Mouse (Mus musculus) erythroid progenitor cell, adult 5-6 weeks (primary cell): ENCODE data around the gene Kcns3. TPM values are rescaled to one million over a fixed set of nuclear protein-coding genes. Genes with fewer than 3 reads are reported as not detected.

Experiments
- ATAC-seq: replicated peaks from 2 replicates; pipeline ENCODE4 v1.8.0; 2016; ENCODE audit warnings: moderate number of reproducible peaks, mild to moderate bottlenecking, moderate TSS enrichment, inconsistent platforms; ENCODE audit not compliant: poor library complexity, low FRiP score, severe bottlenecking
- total RNA-seq, 2 experiments: library from RNA; stranded (forward) in 1 of 2; stranded (reverse) in 1 of 2; fragments of 150-400 nt in 1 of 2; fragments of 186-747, 209-891 nt in 1 of 2; gene quantifications; 2 replicates each; pipeline versions ENCODE4 v1.2.3 to v1.2.4; 2015 to 2017; ENCODE audit warnings: low replicate concordance in 2 of 2

Gene Kcns3
- total RNA-seq (2015; ENCODE audit: low replicate concordance) (not detected in 2 replicates), total RNA-seq (2017; ENCODE audit: low replicate concordance) (not detected in 2 replicates)

GRCm38 (mm10) chr12:11151015-11151414, at the start of gene Kcns3:
Kcns3 (minus strand) TSS chr12:11151056.
- ATAC-seq = no peak

DNA sequence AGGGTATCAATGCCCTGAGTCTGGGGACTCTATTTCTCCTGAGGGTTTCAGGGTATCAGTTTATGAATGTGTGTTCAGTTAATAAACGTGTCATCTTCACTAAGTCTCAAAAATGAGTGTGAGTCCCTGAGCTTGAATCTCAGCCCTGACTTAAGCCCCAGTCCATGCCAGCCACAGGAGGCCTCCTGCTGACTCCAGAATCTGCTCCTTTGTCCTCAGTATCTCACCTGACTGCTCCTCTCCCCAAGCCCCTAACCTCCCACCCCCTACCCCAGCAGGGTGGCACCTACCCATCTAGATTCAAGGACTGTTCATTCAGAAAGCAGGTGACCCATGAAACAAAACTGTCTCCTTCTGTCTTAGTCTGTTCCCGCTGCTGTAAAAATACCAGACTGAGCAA, 47.7 kb upstream of the Kcns3 start:
- ATAC-seq = no peak

GRCm38 (mm10) chr12:11198026-11198425, 47.2 kb upstream of the Kcns3 start:
- ATAC-seq = no peak

- ATAC-seq = no peak
Measured at GRCm38 (mm10) chr12:11196830-11197229, 46.0 kb upstream of the Kcns3 start.

DNA sequence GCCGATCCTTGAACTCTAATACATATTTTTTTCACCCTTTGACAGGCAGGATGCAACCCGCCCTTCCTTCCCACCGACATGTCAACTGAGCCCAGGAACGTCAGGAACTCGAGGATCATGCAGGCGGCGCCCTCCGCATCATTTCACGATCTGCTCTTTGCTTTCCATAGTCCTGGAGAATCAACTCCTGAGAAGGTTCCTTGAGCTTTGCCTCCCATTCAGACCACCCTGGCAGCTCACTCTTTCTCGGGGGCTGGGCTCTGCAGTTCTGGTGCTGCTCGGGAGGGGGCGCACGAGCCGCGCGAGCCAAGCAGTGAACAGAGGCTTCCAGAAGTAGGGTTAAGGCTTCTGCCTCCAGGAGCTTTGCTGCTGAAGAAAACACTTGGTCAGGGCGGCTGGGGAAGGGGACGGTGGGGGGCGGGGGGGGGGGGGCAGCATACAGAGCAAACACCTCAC, 45.3 kb upstream of the Kcns3 start:
- ATAC-seq = no peak

DNA sequence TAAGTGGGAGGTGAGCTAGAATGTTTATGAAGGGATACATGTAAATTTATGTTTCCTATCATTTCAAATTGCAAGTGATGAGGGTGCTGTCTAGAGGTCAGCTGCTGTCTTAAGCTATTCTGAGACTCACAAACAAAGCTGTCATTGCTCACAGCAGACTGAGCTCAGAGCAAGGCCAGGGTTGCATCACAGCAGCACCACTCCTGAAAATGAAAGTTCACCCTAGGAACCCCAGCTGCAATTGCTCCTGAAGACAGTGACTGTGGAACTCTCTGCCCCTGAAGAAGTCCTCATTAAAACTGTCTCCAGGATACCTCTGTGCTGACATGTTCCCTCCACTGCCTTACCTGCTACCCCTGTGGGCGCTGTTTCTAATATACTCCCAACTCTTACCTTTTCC, 44.2 kb upstream of the Kcns3 start:
- no peak for ATAC-seq

- no peak for ATAC-seq
Measured at GRCm38 (mm10) chr12:11178486-11179154, 27.8 kb upstream of the Kcns3 start.

DNA sequence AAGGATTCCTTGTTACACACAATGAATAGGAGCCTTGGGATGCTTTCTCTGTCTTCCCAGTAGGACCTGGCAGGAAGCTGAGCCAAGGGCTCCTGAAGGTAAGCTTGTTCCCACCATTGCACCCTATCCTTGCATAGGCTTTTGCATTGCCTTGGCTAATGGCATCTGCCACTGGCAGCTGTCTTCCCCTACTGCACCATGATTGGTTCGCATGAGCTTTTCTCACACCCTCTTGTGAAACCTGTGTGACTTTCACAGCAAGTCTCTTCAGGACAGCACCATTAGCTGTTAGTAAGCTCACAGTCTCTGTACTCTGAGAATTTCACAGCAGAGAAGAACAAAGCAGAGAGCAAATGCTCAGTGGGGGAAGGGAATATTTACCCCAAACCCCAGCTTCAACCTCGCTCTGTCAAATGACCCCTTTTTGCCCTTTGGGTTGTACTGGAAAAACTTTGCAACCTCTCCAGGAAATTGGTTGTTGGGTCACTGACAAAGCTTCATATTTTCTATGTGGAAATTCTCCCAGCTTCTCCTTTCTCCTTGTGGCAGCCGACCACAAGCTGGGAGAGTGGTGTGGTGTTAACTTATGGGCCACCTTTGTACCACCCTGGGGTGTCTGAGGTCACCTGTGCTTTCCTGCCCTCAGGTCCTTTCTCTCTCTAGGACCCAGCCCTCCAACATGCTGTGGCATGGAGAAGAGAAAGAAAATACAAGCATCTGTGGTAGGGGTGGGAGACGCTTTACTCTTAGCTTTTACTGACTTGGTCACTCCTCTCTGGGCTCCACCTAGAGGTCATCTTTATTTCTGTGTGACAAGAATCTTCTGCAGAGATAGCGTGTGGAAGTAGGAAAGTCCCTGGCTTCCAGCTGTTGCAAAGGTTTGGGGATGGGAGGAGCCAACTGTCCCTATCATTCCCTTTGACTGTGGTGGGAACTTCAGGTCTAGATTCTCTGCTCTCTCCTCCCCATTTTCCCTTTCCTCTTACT, 26.8 kb upstream of the Kcns3 start:
- ATAC-seq = no peak

GRCm38 (mm10) chr12:11158670-11159069, 7.8 kb upstream of the Kcns3 start:
- no peak for ATAC-seq

- no peak for ATAC-seq
Measured at GRCm38 (mm10) chr12:11155123-11155522, 4.3 kb upstream of the Kcns3 start.

GRCm38 (mm10) chr12:11153587-11153986, 2.7 kb upstream of the Kcns3 start:
- no peak for ATAC-seq

DNA sequence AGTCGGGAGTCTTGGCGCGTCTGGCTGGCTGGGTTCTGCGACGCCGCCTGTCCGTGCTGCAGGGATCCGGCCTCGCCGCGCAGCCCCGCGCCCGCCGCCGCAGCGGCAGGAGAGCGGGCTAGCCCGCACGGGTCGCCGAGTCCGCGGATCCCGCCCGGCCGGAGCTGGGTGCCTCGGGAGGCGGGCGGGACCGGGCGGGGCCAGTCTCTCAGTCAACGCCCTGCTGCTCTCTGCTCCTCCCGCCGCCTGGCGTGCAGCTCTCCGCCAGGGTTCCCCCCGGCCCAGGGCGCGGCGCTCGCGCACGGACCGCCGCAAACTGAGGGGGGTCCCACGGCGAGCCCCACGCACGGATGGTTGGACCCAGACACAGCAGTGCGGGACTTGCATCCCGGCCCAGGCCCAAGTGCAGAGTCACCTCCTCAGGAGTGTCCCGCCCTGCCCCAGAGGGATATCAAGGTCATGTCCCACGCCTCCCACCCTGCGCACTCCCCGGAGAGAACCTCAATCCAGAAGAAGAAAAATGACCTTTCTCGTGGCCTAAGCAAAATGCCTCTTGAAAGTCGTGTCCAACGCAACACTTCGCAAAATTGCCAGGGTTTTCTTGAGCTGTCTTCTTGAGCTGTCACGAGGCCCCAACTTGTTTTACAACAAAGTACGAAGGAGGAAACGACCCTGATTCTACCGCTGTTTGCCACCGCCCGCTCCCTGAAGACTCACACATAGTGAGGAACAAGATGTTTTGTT, 492 bp downstream of the Kcns3 start:
- ATAC-seq = no peak

DNA sequence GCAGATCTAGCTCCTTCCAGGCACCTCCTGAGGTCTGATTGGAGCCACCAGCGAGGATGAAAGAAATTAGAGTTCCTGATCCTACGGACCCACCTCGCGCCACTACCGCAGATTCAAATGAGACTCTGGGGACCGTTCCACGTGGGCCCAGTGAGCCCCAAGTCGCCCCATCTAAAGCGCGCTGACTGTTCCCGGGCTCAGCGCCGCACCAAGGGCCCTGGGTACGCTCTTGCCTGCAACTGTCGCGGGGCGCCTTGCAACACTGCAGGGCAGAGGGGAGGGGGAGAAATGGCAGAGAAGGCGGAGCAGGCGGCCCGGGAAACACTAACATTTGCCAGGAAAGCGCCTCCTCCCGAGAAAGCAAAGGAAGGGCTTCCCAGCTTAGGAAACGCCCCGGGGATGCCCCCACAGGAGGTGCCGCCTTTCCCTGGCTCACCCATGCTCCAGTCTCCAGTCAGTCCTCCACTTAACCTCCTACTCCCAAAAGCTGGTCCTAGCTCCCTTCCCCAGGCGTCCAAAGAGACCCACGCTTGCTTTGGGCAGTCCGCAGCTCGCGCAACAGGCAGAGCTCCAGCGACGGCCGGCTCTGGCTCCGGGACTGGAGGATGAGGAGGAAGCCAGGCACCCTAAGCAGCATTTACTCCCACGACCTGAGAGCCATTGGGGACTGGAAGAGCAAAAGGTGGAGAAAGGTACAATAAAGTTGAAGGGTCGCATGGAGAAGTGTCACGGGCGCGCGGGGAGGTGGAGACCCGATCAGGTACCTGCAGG, 1.2 kb downstream of the Kcns3 start:
- no peak for ATAC-seq

DNA sequence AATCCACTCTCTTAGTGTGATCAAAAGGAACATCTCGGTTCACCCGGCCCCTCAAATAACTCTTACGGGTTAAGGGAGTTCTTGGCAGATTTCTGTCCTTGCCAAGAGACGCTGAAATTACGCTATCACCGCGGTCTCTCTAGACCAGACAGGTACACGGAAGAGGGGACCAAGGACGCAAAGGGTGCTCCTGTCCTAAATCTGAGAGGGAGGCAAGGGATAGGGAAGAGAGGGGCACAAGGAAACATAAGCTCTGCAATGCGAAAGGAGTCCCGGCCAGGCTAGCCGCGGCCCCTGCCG, 1.8 kb downstream of the Kcns3 start:
- no peak for ATAC-seq

GRCm38 (mm10) chr12:11144894-11145293, 6.0 kb downstream of the Kcns3 start:
- no peak for ATAC-seq

DNA sequence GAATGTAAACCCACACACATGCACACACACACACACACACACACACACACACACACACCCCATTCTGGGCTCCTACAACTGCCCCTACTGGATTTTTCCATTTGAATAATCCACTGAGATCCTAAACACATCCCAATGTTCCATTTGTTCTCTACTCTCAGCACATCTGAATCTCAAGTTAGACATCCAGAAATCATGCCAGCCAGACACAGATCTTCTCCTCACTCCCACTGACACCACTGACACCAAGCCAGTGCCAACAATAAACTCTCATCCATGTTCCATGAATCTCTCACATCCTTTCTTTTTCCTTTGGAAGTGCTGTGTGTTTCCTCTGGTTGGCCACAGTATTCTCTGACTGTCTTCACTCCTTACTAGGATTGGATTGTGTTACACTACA, 18.4 kb downstream of the Kcns3 start:
- no peak for ATAC-seq

DNA sequence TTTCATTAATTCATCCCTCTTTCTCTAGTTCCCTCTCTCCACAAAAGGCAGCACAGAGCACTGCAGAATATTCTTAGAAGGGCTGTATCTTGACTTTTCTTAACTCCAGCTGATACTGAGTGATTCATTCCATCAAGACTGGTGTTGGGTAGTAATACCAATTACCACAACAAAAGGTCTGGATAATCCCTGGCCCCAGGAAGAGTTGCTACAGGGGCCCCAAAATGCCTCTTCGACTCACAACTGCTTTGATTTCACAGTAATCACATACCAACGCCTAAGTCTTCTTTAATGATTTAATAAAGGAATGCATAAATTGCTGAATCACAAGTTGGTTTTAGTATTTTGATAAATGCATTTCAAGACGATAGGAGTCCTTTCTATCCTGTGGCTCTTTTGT, 21.7 kb downstream of the Kcns3 start:
- no peak for ATAC-seq

DNA sequence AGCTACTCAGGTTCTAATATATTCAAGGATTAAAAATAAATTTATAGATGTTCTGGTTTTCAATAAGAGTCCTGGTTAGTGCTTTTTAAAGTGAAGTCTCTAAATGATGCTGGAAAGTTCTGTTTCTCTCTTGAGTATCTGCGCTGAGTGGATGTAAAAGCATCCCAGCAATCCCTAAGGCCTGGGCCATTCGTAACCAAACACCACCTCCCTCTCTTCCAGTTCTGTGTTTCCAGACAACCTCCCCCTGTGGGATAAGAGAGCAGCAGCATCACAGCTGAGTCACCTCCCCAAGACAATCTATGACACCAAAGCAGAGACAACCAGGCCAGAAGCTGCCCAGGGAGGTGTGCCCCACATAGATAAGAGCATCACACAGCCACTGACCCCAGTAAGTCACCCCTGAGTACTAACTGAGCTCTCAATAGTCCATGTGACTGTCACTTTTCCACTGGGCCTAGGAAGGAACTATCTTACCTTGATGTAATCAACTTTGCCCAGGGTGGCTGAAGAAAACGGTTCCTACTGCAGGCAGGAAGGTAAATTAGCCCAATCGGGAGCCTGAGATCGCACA, 24.6 kb downstream of the Kcns3 start:
- ATAC-seq = no peak

DNA sequence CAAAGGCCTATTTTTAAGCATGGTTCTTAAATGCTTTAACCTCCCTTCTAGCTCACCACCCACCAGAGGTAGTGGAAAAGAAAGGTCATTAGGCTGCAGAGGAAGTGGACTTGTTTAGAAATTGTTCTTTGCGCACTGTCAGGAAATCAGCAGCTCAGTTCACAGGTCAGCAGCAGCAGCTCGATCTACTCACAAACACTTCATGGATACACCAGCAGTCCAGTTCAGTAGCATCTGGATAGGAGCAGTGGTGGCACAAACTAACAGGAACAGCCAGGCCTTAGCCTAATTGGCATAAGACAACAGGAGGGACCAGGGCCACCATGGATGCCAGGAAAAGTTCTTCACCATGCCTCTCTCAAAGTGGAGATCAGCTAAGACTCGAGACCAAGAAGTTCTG, 49.3 kb downstream of the Kcns3 start:
- no peak for ATAC-seq
